Mouse (Mus musculus): ENCODE results near the gene Olfr1348.
"Not testable (repeated sequence)": the region's sequence is repeated elsewhere in the genome, so short reads cannot be mapped to it uniquely, and the experiment has no call there.

The Olfr1348 gene

DNA sequence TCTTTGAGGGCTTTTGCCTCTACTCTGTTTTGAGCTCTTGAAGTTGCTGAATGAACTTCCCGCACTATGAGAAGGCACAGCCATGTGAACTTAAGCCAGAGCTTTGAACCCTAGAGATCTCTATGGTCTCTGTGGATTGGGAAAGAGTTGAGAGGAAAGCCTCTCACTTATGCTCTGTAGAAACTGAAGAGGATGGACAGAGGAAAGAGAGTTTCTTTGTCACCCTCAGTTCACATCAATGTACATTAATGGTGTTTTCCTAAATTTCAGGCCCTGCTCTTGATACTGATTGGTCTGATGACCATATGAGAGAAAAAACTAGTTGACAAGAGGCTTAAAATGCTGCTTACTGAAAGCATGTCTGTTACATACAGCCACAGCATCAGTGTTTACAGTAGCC is at the start of gene Olfr1348:
Gene Olfr1348 (minus strand): TSS at position 101 of the 400 bp plus-strand sequence.
- DNase-seq = no peak

DNA sequence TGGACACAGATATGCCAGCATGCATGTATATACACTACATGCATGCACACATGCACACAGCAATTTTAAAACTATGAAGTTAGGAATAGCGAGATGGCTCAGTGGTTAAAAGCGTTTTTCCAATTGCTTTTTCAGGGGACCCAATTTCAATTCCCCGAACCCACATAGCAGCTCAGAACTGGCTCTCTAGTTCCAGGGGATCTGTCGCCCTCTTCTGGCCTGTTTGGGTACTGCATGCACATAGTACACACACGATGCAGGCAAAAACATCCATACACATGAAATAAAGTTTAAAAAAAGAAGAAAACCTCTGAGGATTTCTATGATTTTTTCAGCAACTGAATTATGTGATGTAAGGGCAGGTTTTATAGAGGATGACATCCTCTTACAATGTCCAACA is 17.6 kb upstream of the Olfr1348 start:
- no peak for DNase-seq

- DNase-seq = no peak
Measured at GRCm38 (mm10) chr7:6525001-6525400, 16.5 kb upstream of the Olfr1348 start.

DNA sequence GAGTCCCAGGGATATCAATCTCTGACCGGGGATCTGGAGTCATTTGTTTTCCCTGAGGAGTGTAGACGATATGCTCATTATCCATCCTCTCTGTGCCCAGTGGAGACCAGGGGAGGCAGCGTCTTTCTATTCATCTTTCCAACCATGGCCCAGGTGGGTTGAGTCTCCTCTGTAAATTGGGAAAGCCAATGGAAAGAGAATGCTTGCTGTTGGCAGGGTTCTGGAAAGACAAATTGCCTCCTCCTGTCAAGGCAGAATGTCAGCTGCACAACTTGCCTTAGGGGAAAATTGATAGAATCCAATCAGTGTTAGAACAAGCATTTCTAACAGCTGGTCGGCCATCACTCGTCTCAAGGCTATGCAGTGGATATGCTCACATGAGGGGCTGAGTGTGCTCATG is 14.3 kb upstream of the Olfr1348 start, which contains the start of gene Olfr1349:
Gene Olfr1349 (minus strand): TSS at position 101 of the 400 bp plus-strand sequence.
- DNase-seq = no peak

DNA sequence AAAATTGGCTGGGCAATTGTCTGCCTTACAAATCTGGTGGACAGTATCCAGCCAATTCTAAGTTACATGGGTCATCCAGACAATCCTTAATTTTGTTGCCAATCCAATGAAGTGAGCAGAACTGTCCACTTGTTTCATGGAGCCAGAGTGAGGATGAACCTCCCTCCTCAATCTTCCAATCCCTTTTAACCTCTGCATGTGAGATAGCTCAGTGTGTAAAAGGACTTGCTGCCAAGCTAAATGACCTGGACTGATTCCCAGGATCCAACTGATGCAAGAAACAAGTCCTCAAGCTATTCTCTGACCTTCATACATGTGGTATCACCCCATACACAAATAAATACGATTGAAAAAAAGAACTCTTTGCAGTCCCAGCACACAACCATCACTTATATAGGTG is 13.1 kb upstream of the Olfr1348 start:
- no peak for DNase-seq

GRCm38 (mm10) chr7:6499655-6500054 is 8.9 kb downstream of the Olfr1348 start, which contains the start of gene Olfr1347:
Gene Olfr1347, minus strand, starts transcription at chr7:6499755.
- no peak for DNase-seq

DNA sequence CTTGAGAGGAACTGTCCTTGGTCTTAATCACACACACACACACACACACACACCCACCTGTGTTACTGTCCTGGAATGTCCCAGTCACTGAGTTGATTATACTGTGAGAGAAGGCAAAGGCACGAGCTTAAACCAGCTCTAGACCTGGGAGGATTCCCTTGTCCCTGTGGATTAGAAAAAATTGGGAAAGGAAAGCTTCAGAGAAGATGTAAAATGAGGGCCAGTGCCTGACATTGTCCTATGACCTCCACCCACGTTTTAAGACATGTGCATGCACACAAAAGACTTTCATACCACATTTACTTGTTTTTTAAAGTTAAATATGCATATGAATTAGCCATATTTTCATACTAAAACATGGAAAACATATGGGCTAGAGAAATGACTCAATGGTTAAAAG is 21.7 kb downstream of the Olfr1348 start, which contains the start of gene Olfr5:
Gene Olfr5 (minus strand): TSS at position 101 of the 400 bp plus-strand sequence.
- DNase-seq = no peak

- DNase-seq = not testable (repeated sequence)
Measured at GRCm38 (mm10) chr7:6477633-6478032, 30.9 kb downstream of the Olfr1348 start.

DNA sequence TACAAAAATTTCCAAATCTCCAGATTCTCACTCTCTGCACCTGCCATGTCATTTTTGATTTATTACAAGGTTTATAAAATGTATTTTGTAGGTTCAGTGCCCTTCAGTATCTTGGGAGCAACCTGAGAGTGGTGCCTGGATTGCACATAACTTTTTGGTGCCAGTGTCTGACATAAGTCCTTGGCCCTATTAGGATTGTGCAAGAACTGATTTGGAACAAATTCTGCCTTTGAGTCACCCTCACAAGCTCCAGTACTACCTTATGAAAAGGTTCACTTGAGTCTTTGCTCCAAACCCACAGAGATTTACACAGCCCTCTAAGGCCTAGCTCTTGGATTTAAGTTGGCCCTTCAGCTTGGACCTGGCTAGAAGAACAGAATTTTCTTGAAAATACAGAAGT is 41.6 kb downstream of the Olfr1348 start, which contains the start of gene Olfr1346:
Gene Olfr1346 (plus strand): TSS at position 151 of the 400 bp plus-strand sequence.
- no peak for DNase-seq

DNA sequence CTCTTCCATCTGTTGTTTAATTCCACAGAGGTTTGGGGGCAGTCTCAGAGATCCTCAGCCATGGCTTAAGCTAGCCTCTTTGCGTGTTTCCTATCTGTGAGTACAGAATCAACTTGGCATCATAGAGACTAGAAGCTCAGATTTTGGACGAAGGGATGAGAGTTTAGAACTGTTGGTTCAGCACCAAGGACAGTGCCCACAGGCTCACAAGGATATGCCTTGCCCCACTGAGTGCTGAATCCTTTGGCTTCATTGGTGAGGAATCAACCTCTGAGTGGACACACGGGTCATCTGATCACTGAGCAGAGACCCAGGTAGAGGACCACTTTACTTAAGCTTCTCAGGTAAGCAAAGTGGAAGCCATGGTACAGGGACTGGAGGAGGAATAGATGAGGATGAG is 52.1 kb downstream of the Olfr1348 start:
- DNase-seq = no peak

DNA sequence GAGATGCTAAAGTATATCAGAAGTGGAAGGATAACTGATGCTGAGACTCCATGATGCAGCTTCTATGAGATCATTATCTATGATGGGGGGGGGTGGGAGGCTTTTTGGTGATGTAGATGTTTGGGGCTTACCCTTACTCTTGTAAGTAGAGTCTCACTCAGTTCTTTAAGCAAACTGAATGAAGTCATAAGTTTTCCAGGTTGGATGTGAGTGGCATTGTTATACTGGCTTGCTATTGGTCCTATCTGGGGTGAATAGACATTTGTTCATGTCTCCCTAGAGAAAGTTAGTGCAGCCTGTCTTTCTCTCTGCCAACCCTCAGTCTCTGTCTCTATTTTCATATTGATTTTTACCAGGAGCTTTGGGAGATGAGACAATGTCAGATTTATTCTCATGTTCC is 52.7 kb downstream of the Olfr1348 start, which contains the start of gene Olfr1336:
Gene Olfr1336 (plus strand): TSS at position 301 of the 400 bp plus-strand sequence.
- DNase-seq = no peak
